Mouse (Mus musculus) MEL (cell line): ENCODE results near the gene Vmn1r37. TPM values are rescaled to one million over a fixed set of nuclear protein-coding genes. Genes with fewer than 3 reads are reported as not detected.
"Not testable (repeated sequence)": the region's sequence is repeated elsewhere in the genome, so short reads cannot be mapped to it uniquely, and the experiment has no call there.

Experiments
- DNase-seq: peaks from one replicate; pipeline ENCODE4 v3.0.0; 2011; ENCODE audit warnings: low read depth, low spot score
- H3K27ac ChIP-seq: 2 replicates; pipeline ENCODE4 v1.5.1; 2012; ENCODE audit warnings: low read depth, mild to moderate bottlenecking, control low read depth, low read length, moderate library complexity; ENCODE audit not compliant: control insufficient read depth
- H3K27me3 ChIP-seq, 2 experiments: fragments of 150-350 bp in 1 of 2; sonication (generic) in 1 of 2; 2 replicates each; pipeline ENCODE4 v1.6.1; 2012; ENCODE audit warnings: low read length in 2 of 2, mild to moderate bottlenecking in 2 of 2, improper control_type of control experiment in 1 of 2, moderate library complexity in 1 of 2; ENCODE audit not compliant: insufficient read depth in 2 of 2, control insufficient read depth in 1 of 2
- H3K36me3 ChIP-seq, 2 experiments: 2 replicates each; pipeline ENCODE4 v1.6.1; 2012 to 2014; ENCODE audit warnings: low read length in 2 of 2, improper control_type of control experiment in 1 of 2, inconsistent platforms in 1 of 2, mild to moderate bottlenecking in 1 of 2; ENCODE audit not compliant: insufficient read depth in 2 of 2, control insufficient read depth in 1 of 2
- H3K4me1 ChIP-seq, 2 experiments: fragments of 150-350 bp in 1 of 2; sonication (generic) in 1 of 2; 2 replicates each; pipeline ENCODE4 v1.6.1; 2012; ENCODE audit warnings: low read length in 2 of 2, improper control_type of control experiment in 1 of 2, mild to moderate bottlenecking in 1 of 2; ENCODE audit not compliant: insufficient read depth in 2 of 2, control insufficient read depth in 1 of 2
- H3K4me3 ChIP-seq, 2 experiments: fragments of 150-350 bp in 1 of 2; sonication (generic) in 1 of 2; 2 replicates each; pipeline ENCODE4 v1.5.1; 2012; ENCODE audit warnings: low read depth in 2 of 2, low read length in 2 of 2, mild to moderate bottlenecking in 2 of 2, moderate library complexity in 2 of 2, control low read depth in 1 of 2, improper control_type of control experiment in 1 of 2; ENCODE audit not compliant: control insufficient read depth in 1 of 2, insufficient read depth in 1 of 2
- H3K79me2 ChIP-seq: 2 replicates; pipeline ENCODE4 v1.6.1; 2012; ENCODE audit warnings: mild to moderate bottlenecking, low read length, moderate library complexity; ENCODE audit not compliant: control insufficient read depth, poor library complexity, insufficient read depth
- H3K9ac ChIP-seq: 2 replicates; pipeline ENCODE4 v1.6.1; 2012; ENCODE audit warnings: low read depth, mild to moderate bottlenecking, control low read depth, low read length, moderate library complexity; ENCODE audit not compliant: control insufficient read depth, poor library complexity, severe bottlenecking
- H3K9me3 ChIP-seq: fragments of 150-350 bp; sonication (generic); replicated peaks from 2 replicates; pipeline ENCODE4 v1.6.1; 2012; ENCODE audit warnings: mild to moderate bottlenecking, low read length, improper control_type of control experiment, moderate library complexity; ENCODE audit not compliant: insufficient read depth
- BHLHE40 ChIP-seq: IDR thresholded peaks from 2 replicates; pipeline ENCODE4 v1.6.1; 2012; ENCODE audit warnings: low read depth, mild to moderate bottlenecking, inconsistent platforms, low read length, improper control_type of control experiment, borderline replicate concordance
- CTCF ChIP-seq, 3 experiments: IDR thresholded peaks in 2 of 3; conservative IDR thresholded peaks in 1 of 3; 2 replicates each; pipeline ENCODE4 v1.5.1; 2011 to 2012; ENCODE audit warnings: low read length in 3 of 3, low read depth in 2 of 3, mild to moderate bottlenecking in 2 of 3, improper control_type of control experiment in 1 of 3, inconsistent platforms in 1 of 3, mixed read lengths in 1 of 3, moderate library complexity in 1 of 3; ENCODE audit not compliant: control insufficient read depth in 1 of 3, insufficient read depth in 1 of 3, poor library complexity in 1 of 3, severe bottlenecking in 1 of 3
- E2F4 ChIP-seq: IDR thresholded peaks from 2 replicates; pipeline ENCODE4 v1.6.1; 2011; ENCODE audit warnings: low read depth, low read length, improper control_type of control experiment, borderline replicate concordance
- ELF1 ChIP-seq: IDR thresholded peaks from 2 replicates; pipeline ENCODE4 v1.6.1; 2014; ENCODE audit warnings: low read depth, mild to moderate bottlenecking, inconsistent platforms, low read length, improper control_type of control experiment, moderate library complexity
- EP300 ChIP-seq, 2 experiments: IDR thresholded peaks; 2 replicates each; pipeline ENCODE4 v1.6.1; 2011; ENCODE audit warnings: improper control_type of control experiment in 2 of 2, low read length in 2 of 2, low read depth in 1 of 2, mild to moderate bottlenecking in 1 of 2
- ETS1 ChIP-seq: IDR thresholded peaks from 2 replicates; pipeline ENCODE4 v1.6.1; 2012; ENCODE audit warnings: low read depth, mild to moderate bottlenecking, inconsistent platforms, low read length, improper control_type of control experiment, moderate library complexity
- GABPA ChIP-seq: IDR thresholded peaks from 2 replicates; pipeline ENCODE4 v1.6.1; 2012; ENCODE audit warnings: low read depth, mild to moderate bottlenecking, inconsistent platforms, low read length, improper control_type of control experiment, moderate library complexity
- HCFC1 ChIP-seq: IDR thresholded peaks from 2 replicates; pipeline ENCODE4 v1.6.1; 2012; ENCODE audit warnings: low read depth, mild to moderate bottlenecking, inconsistent platforms, low read length, improper control_type of control experiment, moderate library complexity
- JUND ChIP-seq: IDR thresholded peaks from 2 replicates; pipeline ENCODE4 v1.6.1; 2011; ENCODE audit warnings: low read depth, mild to moderate bottlenecking, improper control_type of control experiment, low read length
- MAZ ChIP-seq: IDR thresholded peaks from 2 replicates; pipeline ENCODE4 v1.6.1; 2012; ENCODE audit warnings: low read depth, mild to moderate bottlenecking, inconsistent platforms, low read length, improper control_type of control experiment
- MXI1 ChIP-seq: IDR thresholded peaks from 2 replicates; pipeline ENCODE4 v1.6.1; 2011; ENCODE audit warnings: mild to moderate bottlenecking, low read depth, low read length, improper control_type of control experiment
- MYB ChIP-seq: IDR thresholded peaks from 2 replicates; pipeline ENCODE4 v1.6.1; 2011; ENCODE audit warnings: mild to moderate bottlenecking, low read depth, low read length, improper control_type of control experiment
- MYC ChIP-seq: IDR thresholded peaks from 2 replicates; pipeline ENCODE4 v1.6.1; 2011; ENCODE audit warnings: low read depth, mild to moderate bottlenecking, low read length, improper control_type of control experiment, moderate library complexity
- POLR2A ChIP-seq, 2 experiments: IDR thresholded peaks; 2 replicates each; pipeline ENCODE4 v1.6.1; 2011 to 2012; ENCODE audit warnings: low read length in 2 of 2, mild to moderate bottlenecking in 2 of 2, control low read depth in 1 of 2, improper control_type of control experiment in 1 of 2, low read depth in 1 of 2, moderate library complexity in 1 of 2; ENCODE audit not compliant: control insufficient read depth in 1 of 2, insufficient read depth in 1 of 2, poor library complexity in 1 of 2
- POLR2AphosphoS2 ChIP-seq: IDR thresholded peaks from 2 replicates; pipeline ENCODE4 v1.6.1; 2011; ENCODE audit warnings: low read length, improper control_type of control experiment
- POLR2AphosphoS5 ChIP-seq: IDR thresholded peaks from 2 replicates; pipeline ENCODE4 v1.6.1; 2012; ENCODE audit warnings: low read depth, borderline replicate concordance, mild to moderate bottlenecking, inconsistent platforms, low read length, moderate library complexity, mixed read lengths
- TCF12 ChIP-seq: IDR thresholded peaks from 2 replicates; pipeline ENCODE4 v1.6.1; 2014; ENCODE audit warnings: low read depth, mild to moderate bottlenecking, inconsistent platforms, low read length, improper control_type of control experiment, moderate library complexity
- USF1 ChIP-seq: IDR thresholded peaks from 2 replicates; pipeline ENCODE4 v1.6.1; 2014; ENCODE audit warnings: low read depth, mild to moderate bottlenecking, inconsistent platforms, low read length, improper control_type of control experiment, moderate library complexity
- USF2 ChIP-seq, 2 experiments: IDR thresholded peaks; 2 replicates each; pipeline ENCODE4 v1.6.1; 2011 to 2012; ENCODE audit warnings: improper control_type of control experiment in 2 of 2, low read length in 2 of 2, borderline replicate concordance in 1 of 2, inconsistent platforms in 1 of 2, low read depth in 1 of 2, mild to moderate bottlenecking in 1 of 2; ENCODE audit not compliant: insufficient read depth in 1 of 2
- ZNF384 ChIP-seq: IDR thresholded peaks from 2 replicates; pipeline ENCODE4 v1.6.1; 2012; ENCODE audit warnings: low read depth, mild to moderate bottlenecking, inconsistent platforms, low read length, improper control_type of control experiment
- polyA plus RNA-seq, 2 experiments: library from polyadenylated mRNA; stranded (reverse) in 1 of 2; unstranded in 1 of 2; fragments of >175 nt in 1 of 2; fragments of >200 nt in 1 of 2; gene quantifications; 2 replicates each; pipeline versions ENCODE4 v1.2.1 to v1.2.4; 2012; ENCODE audit warnings: low replicate concordance in 2 of 2, low read depth in 1 of 2; ENCODE audit not compliant: insufficient read length in 2 of 2, insufficient read depth in 1 of 2, missing spikeins in 1 of 2
- total RNA-seq: library from RNA; depleted of rRNA; stranded (reverse); fragments of 300-350 nt; gene quantifications from 2 replicates; pipeline ENCODE4 v1.2.3, GENCODE M21; 2012; rRNA removed

Vmn1r37 gene
- total RNA-seq = not detected in 2 replicates
- polyA plus RNA-seq = not detected

GRCm38 (mm10) chr6:66729082-66729481 lies at the start of gene Vmn1r37:
Vmn1r37 (plus strand) TSS chr6:66729382.
- not testable (repeated sequence) for H3K79me2 ChIP-seq, H3K27me3 ChIP-seq, H3K4me3 ChIP-seq, H3K4me1 ChIP-seq, H3K9ac ChIP-seq, DNase-seq, H3K36me3 ChIP-seq, H3K27ac ChIP-seq, H3K9me3 ChIP-seq

- no peak within 1 kb of the TSS for H3K4me3 ChIP-seq
- H3K79me2 ChIP-seq = no peaks in the 10 kb centered on the region; the same call in 1 of the 2 replicates
- no peaks in the 10 kb centered on the region for H3K9me3 ChIP-seq
Measured at GRCm38 (mm10) chr6:66685806-66686205, 43.4 kb upstream of the Vmn1r37 start, which contains the start of gene Vmn1r35. Vmn1r35 (minus strand) TSS chr6:66685906.

GRCm38 (mm10) chr6:66708901-66709300 lies 20.3 kb upstream of the Vmn1r37 start:
- Histone ChIP-seq H3K79me2 (no peaks in the 10 kb centered on the region), H3K4me3 (no peak overlapping the region), H3K9me3 (no peaks in the 10 kb centered on the region), H3K27me3 (peaks cover 0 to 2% of the 10 kb centered on the region in 2 experiments; a peak in 1 of 4 replicates), H3K9ac (no peak overlapping the region), H3K27ac (no peak overlapping the region), H3K4me1 (no peaks in the 10 kb centered on the region), H3K36me3 (no peaks in the 10 kb centered on the region)
- no peak for DNase-seq
- no peak for TF ChIP-seq MXI1
- no peak for TF ChIP-seq MYB
- TF ChIP-seq JUND = no peak
- TF ChIP-seq POLR2AphosphoS5 = no peak
- TF ChIP-seq USF1 = no peak
- no peak for TF ChIP-seq MYC
- TF ChIP-seq ZNF384 = no peak
- no peak for TF ChIP-seq USF2 (IDR thresholded peaks at IDR 0.05; ENCODE audit: borderline replicate concordance in 1 of 2, insufficient read depth in 1 of 2, low read depth in 1 of 2, low read length in 2 of 2)
- no peak for TF ChIP-seq POLR2A (IDR thresholded peaks at IDR 0.05; ENCODE audit: control insufficient read depth in 1 of 2, insufficient read depth in 1 of 2, low read depth in 1 of 2, low read length in 2 of 2, poor library complexity in 1 of 2)
- no peak for TF ChIP-seq E2F4
- TF ChIP-seq, all 39 proteins: peak for 0

More at GRCm38 (mm10) chr6:66685806-66686205, 43.4 kb upstream of the Vmn1r37 start, which contains the start of gene Vmn1r35:
- no peak within 1 kb of the TSS for H3K9ac ChIP-seq
- no peaks in the 10 kb centered on the region for H3K36me3 ChIP-seq
- H3K27ac ChIP-seq = no peak within 1 kb of the TSS
- H3K4me1 ChIP-seq = peaks cover 3% of the 10 kb centered on the region in 2 experiments; a peak in 2 of 4 replicates
- no peaks in the 10 kb centered on the region; a peak in 1 of 4 replicates for H3K27me3 ChIP-seq
- DNase-seq = no peak
- TF ChIP-seq MAZ (no peak), EP300 (IDR thresholded peaks at IDR 0.05; ENCODE audit: low read depth in 1 of 2, low read length in 2 of 2) (no peak), HCFC1 (no peak), TCF12 (no peak), GABPA (no peak), BHLHE40 (no peak), ELF1 (no peak), CTCF (IDR thresholded peaks at IDR 0.05 in 2 of 3, conservative IDR thresholded peaks at IDR 0.05 in 1 of 3; ENCODE audit: control insufficient read depth in 1 of 3, insufficient read depth in 1 of 3, low read depth in 2 of 3, low read length in 3 of 3, poor library complexity in 1 of 3, severe bottlenecking in 1 of 3) (no peak), E2F4 (no peak), POLR2AphosphoS2 (no peak), ZNF384 (no peak), USF1 (no peak), MYC (no peak), ETS1 (no peak)
